Mouse (Mus musculus) liver, embryonic 16.5 days (tissue): Measurements from ENCODE around the gene Rffl. TPM values are rescaled to one million over a fixed set of nuclear protein-coding genes. Genes with fewer than 3 reads are reported as not detected.

Experiments used
- ATAC-seq: fragments of 200-750 bp; cut with Nextera tagmentation; 2 replicates; pipeline ENCODE4 v1.8.0; 2017; ENCODE audit warnings: low read depth, mild to moderate bottlenecking, moderate number of reproducible peaks, moderate library complexity
- H3K27ac ChIP-seq: fragments of 300-500 bp; sonication (generic); 2 replicates; pipeline ENCODE4 v1.5.1; 2014; ENCODE audit warnings: mild to moderate bottlenecking, low read length
- H3K27me3 ChIP-seq: fragments of 300-500 bp; sonication (generic); 2 replicates; pipeline ENCODE4 v1.6.1; 2014; ENCODE audit warnings: low read depth, low read length, mixed read lengths; ENCODE audit not compliant: control insufficient read depth, insufficient read depth
- H3K36me3 ChIP-seq: fragments of 300-500 bp; sonication (generic); 2 replicates; pipeline ENCODE4 v1.6.1; 2014; ENCODE audit warnings: mild to moderate bottlenecking; ENCODE audit not compliant: control insufficient read depth, insufficient read depth
- H3K4me1 ChIP-seq: fragments of 300-500 bp; sonication (generic); 2 replicates; pipeline ENCODE4 v1.6.1; 2014; ENCODE audit warnings: low read depth, low read length, mixed read lengths; ENCODE audit not compliant: control insufficient read depth
- H3K4me2 ChIP-seq: fragments of 300-500 bp; sonication (generic); 2 replicates; pipeline ENCODE4 v1.6.1; 2014; ENCODE audit warnings: low read depth, low read length, mixed read lengths
- H3K4me3 ChIP-seq: fragments of 300-500 bp; sonication (generic); 2 replicates; pipeline ENCODE4 v1.5.1; 2014; ENCODE audit warnings: low read depth, mild to moderate bottlenecking, low read length
- H3K9ac ChIP-seq: fragments of 300-500 bp; sonication (generic); 2 replicates; pipeline ENCODE4 v1.6.1; 2014; ENCODE audit warnings: low read depth, low read length
- H3K9me3 ChIP-seq: fragments of 300-500 bp; sonication (generic); replicated peaks from 2 replicates; pipeline ENCODE4 v1.6.1; 2016; ENCODE audit warnings: low read length; ENCODE audit not compliant: control insufficient read depth
- WGBS: fragments of 180-500 bp; shearing (Covaris S2); extraction: QIAGEN DNeasy Blood & Tissue Kit; methylation state at CpG from one replicate; pipeline ENCODE4 v1.1.7; 2014; ENCODE audit not compliant: insufficient replicate concordance; 5-methylcytosine and 5-hydroxymethylcytosine counted together
- polyA plus RNA-seq: library from polyadenylated mRNA; unstranded; fragments of >200 nt; fragmentation: Nextera tagmentation; extraction: Ambion mirVana; gene quantifications from 2 replicates; pipeline ENCODE4 v1.2.1, GENCODE M21; 2015

Gene Rffl
- polyA plus RNA-seq, 1 experiment from 2014 or later: 26.4 TPM

DNA sequence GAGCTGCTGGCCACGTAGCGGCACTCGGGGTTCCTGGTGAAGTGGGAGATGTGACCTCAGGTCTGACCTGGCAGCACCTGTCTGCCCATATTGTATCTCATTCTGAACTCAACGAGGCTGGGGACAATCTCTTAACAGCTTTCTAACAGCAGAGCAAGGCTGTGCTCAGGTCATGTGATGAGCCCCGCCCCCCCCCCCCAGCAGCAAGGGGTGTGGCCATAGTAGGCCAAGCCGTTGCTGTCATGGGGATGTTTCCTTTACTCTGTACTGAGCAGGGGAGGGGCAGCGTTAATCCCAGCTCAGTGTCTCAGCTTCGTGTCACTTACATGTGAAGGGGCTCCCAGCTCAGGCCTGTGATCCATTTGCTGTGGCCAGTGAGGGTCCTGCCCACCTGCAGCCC is 33.9 kb upstream of the Rffl start:
- ATAC-seq: no peak
- 43% methylated on average over 8 of the region's 8 CpGs for WGBS

DNA sequence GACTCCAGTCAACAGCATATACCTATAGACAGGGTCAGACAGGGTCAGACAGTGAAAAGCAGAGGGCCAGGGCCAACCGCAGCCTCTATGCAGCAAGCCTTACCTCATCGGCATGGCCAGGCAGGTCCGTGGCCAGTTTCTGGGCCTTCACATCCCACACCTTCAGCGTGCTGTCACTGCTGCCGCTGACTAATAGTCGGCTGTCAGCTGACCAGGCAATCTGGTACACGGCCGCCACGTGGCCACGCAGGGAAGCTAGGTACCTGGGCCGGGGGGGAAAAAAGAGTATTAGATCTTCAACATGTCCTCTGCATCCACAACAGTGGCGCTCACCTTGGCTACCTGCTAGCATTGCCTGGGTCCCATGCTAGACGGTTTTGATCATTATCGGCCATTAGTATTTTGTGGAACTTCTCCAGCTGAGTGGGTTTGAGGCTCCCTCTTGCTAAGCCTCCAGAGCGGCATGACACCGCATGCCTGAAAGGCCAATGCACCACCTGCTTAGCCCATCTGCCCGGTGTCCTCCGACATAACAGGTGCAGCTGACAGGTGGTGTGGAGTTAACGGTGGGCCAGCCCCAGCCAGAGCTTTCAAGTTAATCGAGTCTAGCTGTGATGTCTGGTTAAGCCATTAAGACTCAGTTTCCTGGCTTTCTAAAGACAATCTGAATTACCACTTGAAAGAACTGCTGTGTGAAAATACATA is 30.7 kb upstream of the Rffl start:
- Histone ChIP-seq H3K4me1 (peaks cover 4% of the 10 kb centered on the region), H3K4me3 (no peak overlapping the region), H3K9ac (no peak overlapping the region), H3K4me2 (no peak overlapping the region), H3K27ac (no peak overlapping the region), H3K9me3 (no peaks in the 10 kb centered on the region), H3K27me3 (no peaks in the 10 kb centered on the region), H3K36me3 (peaks cover 13% of the 10 kb centered on the region)
- ATAC-seq: no peak
- WGBS: 87% methylated on average over 20 of the region's 20 CpGs

More for the DNA sequence above, 33.9 kb upstream of the Rffl start:
- no peaks in the 10 kb centered on the region for H3K27me3 ChIP-seq
- H3K9ac ChIP-seq: no peak overlapping the region
- no peak overlapping the region for H3K27ac ChIP-seq
- no peak overlapping the region for H3K4me3 ChIP-seq
- no peak overlapping the region for H3K4me2 ChIP-seq
- peaks cover 13% of the 10 kb centered on the region for H3K36me3 ChIP-seq
- no peaks in the 10 kb centered on the region for H3K9me3 ChIP-seq
- peaks cover 11% of the 10 kb centered on the region for H3K4me1 ChIP-seq

DNA sequence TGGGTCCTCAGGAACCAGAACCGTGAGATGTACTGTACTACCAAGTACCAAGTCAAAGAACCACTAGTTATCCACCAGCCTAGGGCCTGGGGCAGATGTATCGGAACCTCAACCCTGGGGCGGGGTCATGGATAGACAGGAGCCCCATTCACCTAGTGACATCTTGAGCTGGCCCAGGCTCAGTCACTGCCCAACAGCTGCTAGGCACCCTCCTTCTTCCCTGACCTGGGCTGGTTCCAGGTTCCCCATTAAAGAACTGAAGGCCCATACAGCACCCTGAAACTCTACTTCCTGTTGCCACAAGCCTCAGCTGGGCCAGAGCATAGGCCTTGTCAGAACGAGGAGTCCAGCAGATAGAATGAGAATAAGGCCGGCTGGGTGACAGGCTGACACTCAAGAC is 28.7 kb upstream of the Rffl start:
- WGBS: 75% methylated on average over 5 of the region's 5 CpGs
- Histone ChIP-seq H3K27ac (no peak overlapping the region), H3K9me3 (no peaks in the 10 kb centered on the region), H3K4me3 (no peak overlapping the region), H3K36me3 (peaks cover 13% of the 10 kb centered on the region), H3K27me3 (no peaks in the 10 kb centered on the region), H3K4me1 (no peaks in the 10 kb centered on the region), H3K9ac (no peak overlapping the region), H3K4me2 (no peak overlapping the region)
- no peak for ATAC-seq

DNA sequence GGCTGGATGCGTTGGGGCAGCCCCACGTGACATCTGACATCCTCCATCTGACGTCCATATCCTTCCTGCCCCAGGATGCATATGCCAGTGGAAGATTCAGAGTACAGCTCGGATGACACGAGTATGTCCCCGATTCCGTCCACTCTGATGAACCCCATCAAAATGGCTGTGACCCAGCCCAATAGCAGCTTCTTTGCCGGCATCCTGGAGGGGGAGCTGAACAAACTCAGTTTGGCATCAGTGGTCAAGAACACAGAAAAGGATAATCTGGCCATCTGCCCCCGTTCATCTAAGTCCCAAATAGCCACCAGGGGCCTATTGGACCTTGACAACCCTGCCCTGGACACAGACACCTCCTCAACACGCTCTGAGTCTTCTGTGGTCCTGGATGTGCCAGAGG is 26.5 kb upstream of the Rffl start:
- no peaks in the 10 kb centered on the region for H3K4me1 ChIP-seq
- no peak overlapping the region for H3K4me3 ChIP-seq
- no peaks in the 10 kb centered on the region for H3K27me3 ChIP-seq
- H3K9ac ChIP-seq: no peak overlapping the region
- no peak overlapping the region for H3K4me2 ChIP-seq
- H3K36me3 ChIP-seq: peaks cover 9% of the 10 kb centered on the region
- H3K27ac ChIP-seq: no peak overlapping the region
- 65% methylated on average over 10 of the region's 10 CpGs for WGBS
- no peaks in the 10 kb centered on the region for H3K9me3 ChIP-seq
- no peak for ATAC-seq

DNA sequence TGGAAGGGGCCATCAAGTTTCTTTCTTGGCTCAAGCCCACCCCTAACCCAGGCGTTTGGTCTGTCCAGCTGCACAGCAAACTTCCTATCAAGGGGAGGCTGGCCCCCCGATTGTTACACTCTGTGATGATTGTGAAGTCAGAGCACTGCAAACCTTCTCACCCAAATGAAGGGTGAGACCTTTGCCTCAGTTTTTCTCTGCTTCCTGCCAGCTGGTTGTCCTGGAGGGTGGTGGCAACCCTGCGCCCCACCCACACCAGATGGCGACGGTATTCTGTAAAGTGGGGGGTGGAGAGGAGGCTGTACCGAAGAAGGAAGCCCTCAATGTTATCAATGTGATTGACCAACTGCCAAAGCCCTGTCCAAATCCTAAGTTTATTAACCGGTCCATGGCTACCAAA is 20.9 kb upstream of the Rffl start, which contains the start of gene Fndc8:
Gene Fndc8 (plus strand): TSS at position 189 of the 400 bp plus-strand sequence.
- 35% methylated on average over 7 of the region's 7 CpGs for WGBS
- ATAC-seq: no peak

DNA sequence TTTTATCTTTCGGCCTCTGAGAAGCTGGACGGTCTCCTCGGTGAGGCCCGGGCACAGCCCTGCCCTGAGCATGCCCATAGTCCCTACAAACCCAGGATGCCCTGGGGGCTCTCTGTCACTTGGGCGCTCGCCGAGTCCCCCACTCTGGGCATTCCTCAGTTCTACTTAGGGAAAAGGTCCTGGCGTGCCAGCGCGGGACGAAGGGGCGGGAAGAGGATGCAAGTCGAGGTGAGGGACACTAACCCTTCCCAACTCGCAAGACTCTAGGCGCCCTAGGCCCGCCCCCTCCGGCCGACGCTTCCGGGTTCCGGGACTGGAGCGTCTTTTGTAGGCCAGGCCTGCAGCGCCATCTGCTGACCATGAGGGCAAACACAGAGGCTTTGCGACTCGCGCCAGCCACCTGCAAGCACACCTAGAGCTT is 19.3 kb upstream of the Rffl start, which contains the start of gene Rad51d:
Gene Rad51d (minus strand): TSS at position 273 of the 421 bp plus-strand sequence.
- Histone ChIP-seq H3K36me3 (no peaks in the 10 kb centered on the region), H3K27me3 (no peaks in the 10 kb centered on the region), H3K4me1 (peaks cover 19% of the 10 kb centered on the region), H3K4me2 (peak within 1 kb of the TSS; percentile 97), H3K27ac (peak within 1 kb of the TSS; percentile 62), H3K9ac (peak within 1 kb of the TSS; percentile 81), H3K4me3 (peak within 1 kb of the TSS; percentile 82), H3K9me3 (no peaks in the 10 kb centered on the region)
- peak; percentile 93 for ATAC-seq
- WGBS: under 1% methylated on average over 26 of the region's 26 CpGs

More for the DNA sequence above, 20.9 kb upstream of the Rffl start, which contains the start of gene Fndc8:
- Histone ChIP-seq H3K27me3 (no peaks in the 10 kb centered on the region), H3K4me2 (no peak within 1 kb of the TSS), H3K4me1 (peaks cover 19% of the 10 kb centered on the region), H3K36me3 (no peaks in the 10 kb centered on the region), H3K4me3 (no peak within 1 kb of the TSS), H3K9me3 (no peaks in the 10 kb centered on the region), H3K9ac (no peak within 1 kb of the TSS), H3K27ac (no peak within 1 kb of the TSS)

DNA sequence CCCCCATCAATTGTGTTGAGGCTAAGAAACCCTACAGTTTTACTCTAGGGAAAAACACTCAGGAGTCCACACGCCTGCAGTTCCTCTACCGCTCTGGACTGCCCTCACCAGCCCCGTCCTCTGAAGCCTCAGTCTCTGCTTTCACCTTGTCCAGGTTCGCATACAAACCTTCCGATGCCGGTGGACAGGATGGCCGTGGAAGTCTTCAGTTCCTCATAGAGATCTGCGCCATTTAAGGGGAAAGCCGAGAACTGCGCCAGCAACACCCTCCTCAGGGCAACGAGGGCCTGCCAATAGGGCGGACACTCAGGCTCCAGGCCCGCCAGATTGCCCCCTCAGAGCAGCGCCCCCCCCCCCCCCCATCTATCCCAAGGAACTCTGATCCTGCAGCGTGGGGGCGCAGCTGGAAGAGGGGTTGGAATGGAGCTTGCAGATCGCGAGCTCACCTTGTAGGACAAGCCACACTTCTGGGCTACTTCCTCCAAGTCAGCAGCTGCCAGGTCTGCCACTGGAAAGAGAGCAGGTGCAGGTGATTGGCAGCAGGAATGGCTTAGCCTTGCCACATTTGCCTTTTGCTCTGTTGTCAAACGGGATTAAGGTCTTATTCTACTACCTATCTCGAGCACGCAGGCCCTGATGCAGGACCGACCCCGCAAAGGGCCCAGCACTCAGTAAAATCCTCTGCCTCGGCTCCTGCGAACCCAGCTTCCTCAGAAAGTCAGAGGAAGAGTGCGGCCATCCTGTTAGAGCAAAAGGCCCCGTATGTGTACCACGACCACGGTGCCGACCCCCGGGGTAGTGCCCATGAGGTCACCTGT is 18.7 kb upstream of the Rffl start:
- Histone ChIP-seq H3K4me1 (peaks cover 19% of the 10 kb centered on the region), H3K4me3 (peak overlapping the region; percentile 82), H3K9me3 (no peaks in the 10 kb centered on the region), H3K9ac (peak overlapping the region; percentile 81), H3K27me3 (no peaks in the 10 kb centered on the region), H3K27ac (peak overlapping the region; percentile 62), H3K4me2 (peak overlapping the region; percentile 97), H3K36me3 (no peaks in the 10 kb centered on the region)
- WGBS: 3% methylated on average over 31 of the region's 31 CpGs
- peak; percentile 44 for ATAC-seq

DNA sequence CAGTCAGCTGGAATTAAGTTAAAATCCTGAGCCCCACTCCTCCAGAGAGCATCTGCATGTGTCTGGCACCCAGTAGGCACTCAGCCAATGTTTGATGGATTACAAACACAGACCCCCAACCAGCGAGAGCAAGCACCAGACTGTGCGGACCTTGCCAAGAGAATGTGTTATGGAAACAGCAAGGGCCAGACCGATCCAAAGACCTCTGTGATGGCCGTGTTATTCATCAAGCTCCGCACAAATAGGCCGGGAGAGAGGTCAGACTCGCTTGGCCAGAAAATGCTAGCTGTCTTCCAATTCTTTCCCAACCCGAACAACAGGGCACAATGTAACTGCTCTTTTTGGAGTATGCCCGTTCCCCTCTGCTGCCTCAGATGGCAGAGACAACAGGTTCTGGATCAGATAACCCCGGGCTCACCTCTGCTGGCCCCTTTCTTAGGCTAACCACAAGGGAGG is 17.5 kb upstream of the Rffl start:
- H3K9ac ChIP-seq: no peak overlapping the region

DNA sequence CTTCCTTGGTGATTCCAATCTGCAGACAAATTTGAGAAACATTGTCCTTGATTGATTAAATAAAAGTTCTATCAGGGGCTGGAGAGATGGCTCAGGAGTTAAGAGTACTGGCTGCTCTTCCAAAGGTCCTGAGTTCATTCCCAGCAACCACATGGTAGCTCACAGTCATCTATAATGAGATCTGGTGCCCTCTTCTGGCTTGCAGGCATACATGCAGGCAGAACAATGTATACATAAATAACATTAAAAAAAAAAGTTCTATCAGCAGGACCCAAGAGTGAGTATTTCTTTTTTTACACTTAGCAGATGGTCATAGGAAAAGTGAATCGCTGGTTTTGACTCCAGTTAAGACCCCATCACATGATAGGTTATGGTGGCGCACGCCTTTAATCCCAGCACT is 15.5 kb upstream of the Rffl start:
- no peak overlapping the region for H3K4me3 ChIP-seq
- H3K4me1 ChIP-seq: peaks cover 19% of the 10 kb centered on the region
- no peak overlapping the region for H3K4me2 ChIP-seq
- no peaks in the 10 kb centered on the region for H3K9me3 ChIP-seq
- no peak overlapping the region for H3K9ac ChIP-seq
- WGBS: 74% methylated on average over 3 of the region's 3 CpGs
- no peak for ATAC-seq
- H3K36me3 ChIP-seq: no peaks in the 10 kb centered on the region
- no peak overlapping the region for H3K27ac ChIP-seq
- no peaks in the 10 kb centered on the region for H3K27me3 ChIP-seq

More for the DNA sequence above, 17.5 kb upstream of the Rffl start:
- Histone ChIP-seq H3K27ac (no peak overlapping the region), H3K27me3 (no peaks in the 10 kb centered on the region), H3K4me1 (peaks cover 19% of the 10 kb centered on the region), H3K9me3 (no peaks in the 10 kb centered on the region), H3K4me2 (no peak overlapping the region), H3K4me3 (no peak overlapping the region), H3K36me3 (no peaks in the 10 kb centered on the region)
- WGBS: 52% methylated on average over 10 of the region's 10 CpGs
- no peak for ATAC-seq
